In the genomic region with DNA sequence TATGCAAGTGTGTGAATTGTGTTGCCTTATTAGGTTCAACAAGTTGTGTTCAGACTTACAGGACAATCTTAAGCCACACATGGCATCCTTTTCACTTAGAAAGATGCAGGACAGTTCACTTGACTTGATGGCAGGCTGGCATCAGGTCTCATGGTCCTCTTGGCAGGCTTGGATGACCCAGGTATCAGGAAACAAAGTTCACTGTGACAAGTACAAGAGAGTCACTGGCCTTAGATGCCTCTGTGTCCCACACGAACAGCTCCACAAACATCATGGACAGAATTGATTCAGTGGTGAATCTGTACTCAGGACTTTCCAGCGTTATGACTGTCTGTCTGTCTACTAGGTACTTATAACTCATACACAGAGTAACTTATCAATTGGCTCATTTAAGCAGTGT, we compare ENCODE assay signal across 32 mouse cellular contexts.
"Had no signal": no experiment of that assay in that cellular context is flagged by ENCODE, and none has a peak within 500 bp of the region (broad histone marks: within the 10 kb centered on the region; RNA-seq: fewer than 3 reads in every experiment).

No protein-coding gene starts in this region.

- H3K27me3 ChIP-seq: limb, embryonic 12.5 days; limb, embryonic 13.5 days; limb, embryonic 15.5 days; liver, embryonic 12.5 days; liver, embryonic 13.5 days; liver, embryonic 15.5 days; lung, embryonic 15.5 days; megakaryocyte, embryonic 14.5 days; midbrain, embryonic 12.5 days; midbrain, embryonic 13.5 days; midbrain, embryonic 15.5 days; neural tube, embryonic 12.5 days had no signal

- H3K4me3 ChIP-seq: left cerebral cortex, adult 2 months; limb, embryonic 10.5 days; limb, embryonic 12.5 days; limb, embryonic 13.5 days; limb, embryonic 15.5 days; liver, embryonic 12.5 days; liver, embryonic 13.5 days; liver, embryonic 15.5 days; lung, embryonic 15.5 days; megakaryocyte, embryonic 14.5 days; midbrain, embryonic 10.5 days; midbrain, embryonic 12.5 days; midbrain, embryonic 13.5 days; midbrain, embryonic 15.5 days; myocyte; neural tube, embryonic 12.5 days had no signal

- H3K4me1 ChIP-seq: limb, embryonic 10.5 days; limb, embryonic 12.5 days; limb, embryonic 13.5 days; limb, embryonic 15.5 days; liver, embryonic 12.5 days; liver, embryonic 13.5 days; liver, embryonic 15.5 days; lung, embryonic 15.5 days; midbrain, embryonic 10.5 days; midbrain, embryonic 12.5 days; midbrain, embryonic 13.5 days; midbrain, embryonic 15.5 days; neural tube, embryonic 12.5 days had no signal

- H3K27ac ChIP-seq: left cerebral cortex, adult 2 months; limb, embryonic 10.5 days; limb, embryonic 12.5 days; limb, embryonic 13.5 days; limb, embryonic 15.5 days; liver, embryonic 12.5 days; liver, embryonic 13.5 days; liver, embryonic 14.5 days; liver, embryonic 15.5 days; lung, embryonic 15.5 days; macrophage; midbrain, embryonic 10.5 days; midbrain, embryonic 12.5 days; midbrain, embryonic 13.5 days; midbrain, embryonic 15.5 days; neural tube, embryonic 12.5 days had no signal

- H3K9ac ChIP-seq: limb, embryonic 12.5 days; limb, embryonic 13.5 days; limb, embryonic 15.5 days; liver, embryonic 12.5 days; liver, embryonic 13.5 days; liver, embryonic 14.5 days; liver, embryonic 15.5 days; liver, postnatal 0 days; lung, embryonic 14.5 days; lung, embryonic 15.5 days; midbrain, embryonic 12.5 days; midbrain, embryonic 13.5 days; midbrain, embryonic 15.5 days; neural tube, embryonic 12.5 days had no signal

- ATAC-seq: liver, embryonic 12.5 days; liver, postnatal 0 days; lung, postnatal 0 days; midbrain, embryonic 13.5 days; midbrain, embryonic 15.5 days; midbrain, embryonic 16.5 days had no signal

- H3K9me3 ChIP-seq: limb, embryonic 10.5 days; limb, embryonic 12.5 days; limb, embryonic 13.5 days; limb, embryonic 15.5 days; liver, embryonic 12.5 days; liver, embryonic 13.5 days; liver, embryonic 15.5 days; lung, embryonic 15.5 days; megakaryocyte, embryonic 14.5 days; midbrain, embryonic 10.5 days; midbrain, embryonic 12.5 days; midbrain, embryonic 13.5 days; midbrain, embryonic 15.5 days; neural tube, embryonic 12.5 days had no signal

- DNase-seq: left cerebral cortex, postnatal 4 days; liver; liver, embryonic 13.5 days; liver, postnatal 0 days; lung, adult 18-20 months; lung, adult 2 months; lung, embryonic 14.5 days; lung, postnatal 10 days; lung, postnatal 14 days; lung, postnatal 36 days; lung, postnatal 4 days; midbrain, embryonic 14.5 days had no signal

- H3K4me2 ChIP-seq: limb, embryonic 12.5 days; limb, embryonic 13.5 days; limb, embryonic 15.5 days; liver, embryonic 12.5 days; liver, embryonic 13.5 days; liver, embryonic 15.5 days; lung, embryonic 14.5 days; lung, embryonic 15.5 days; midbrain, embryonic 11.5 days; midbrain, embryonic 12.5 days; midbrain, embryonic 13.5 days; midbrain, embryonic 15.5 days; neural tube, embryonic 12.5 days had no signal

- H3K36me3 ChIP-seq: liver, embryonic 12.5 days; liver, embryonic 13.5 days; liver, embryonic 15.5 days; lung, embryonic 15.5 days; midbrain, embryonic 15.5 days had no signal
